Mouse (Mus musculus): ENCODE measurements around the gene Capn8.
"Not testable (repeated sequence)": the region's sequence is repeated elsewhere in the genome, so short reads cannot be mapped to it uniquely, and the experiment has no call there.

Gene Capn8

DNA sequence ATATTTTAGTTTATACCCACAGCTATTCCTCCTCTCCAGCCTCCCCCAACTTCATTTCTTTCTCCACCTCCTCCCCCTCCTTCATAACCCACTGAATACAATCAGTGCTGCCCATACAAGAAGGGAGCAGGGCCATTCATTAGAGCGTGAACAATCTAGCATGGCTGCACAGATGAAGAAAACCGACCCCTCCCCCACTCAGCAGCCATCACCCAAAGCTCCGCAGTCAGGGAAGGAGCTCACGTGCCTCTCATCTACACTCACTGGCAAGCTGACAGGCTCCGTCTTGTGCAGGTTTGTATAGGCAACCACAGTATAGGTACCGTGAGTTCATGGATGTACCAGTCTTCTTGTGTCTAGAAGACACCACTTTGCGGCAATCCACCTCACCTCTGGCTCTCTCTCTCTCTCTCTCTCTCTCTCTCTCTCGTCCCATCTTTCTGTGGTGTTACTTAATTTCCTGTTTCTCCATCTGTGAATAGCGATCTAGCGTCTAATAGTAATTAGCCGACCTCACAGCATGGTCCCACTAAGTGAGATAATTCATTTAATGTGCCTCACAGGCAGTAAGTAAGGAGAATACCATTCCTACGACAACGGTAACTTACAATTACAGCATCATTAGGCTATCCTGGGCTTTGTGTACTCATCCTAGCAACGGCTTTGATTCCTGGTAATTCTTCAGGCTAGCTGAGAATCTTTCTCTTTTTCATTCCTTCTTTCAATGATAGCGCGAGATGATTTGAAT, 53.6 kb downstream of the Capn8 start:
- no peak for DNase-seq (ENCODE audit: low spot score)

GRCm38 (mm10) chr1:182620470-182620869, 55.7 kb downstream of the Capn8 start:
- no peak for DNase-seq (ENCODE audit: low spot score)

DNA sequence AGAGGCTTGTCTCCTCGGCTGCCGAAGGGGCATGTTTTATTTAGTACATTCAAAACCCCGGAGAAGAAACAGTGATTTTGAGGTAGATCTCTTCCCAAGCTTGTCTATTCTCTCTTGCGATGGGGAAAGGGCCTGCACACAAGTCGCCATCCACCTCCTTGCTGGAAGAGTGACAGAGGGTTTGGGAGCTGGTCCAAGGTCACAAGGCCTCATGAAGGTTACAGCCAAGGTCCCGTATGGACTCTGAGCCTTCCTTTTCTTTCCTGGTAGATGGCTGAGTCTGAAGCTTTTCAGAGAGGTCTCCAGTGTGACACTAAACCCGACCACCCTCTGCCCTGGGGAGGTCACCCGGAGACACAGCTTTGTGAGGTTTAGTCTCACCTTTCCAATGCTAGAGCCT, 56.4 kb downstream of the Capn8 start:
- no peak for DNase-seq (ENCODE audit: low spot score)

GRCm38 (mm10) chr1:182626197-182626596, 61.4 kb downstream of the Capn8 start:
- no peak for DNase-seq (ENCODE audit: low spot score)

DNA sequence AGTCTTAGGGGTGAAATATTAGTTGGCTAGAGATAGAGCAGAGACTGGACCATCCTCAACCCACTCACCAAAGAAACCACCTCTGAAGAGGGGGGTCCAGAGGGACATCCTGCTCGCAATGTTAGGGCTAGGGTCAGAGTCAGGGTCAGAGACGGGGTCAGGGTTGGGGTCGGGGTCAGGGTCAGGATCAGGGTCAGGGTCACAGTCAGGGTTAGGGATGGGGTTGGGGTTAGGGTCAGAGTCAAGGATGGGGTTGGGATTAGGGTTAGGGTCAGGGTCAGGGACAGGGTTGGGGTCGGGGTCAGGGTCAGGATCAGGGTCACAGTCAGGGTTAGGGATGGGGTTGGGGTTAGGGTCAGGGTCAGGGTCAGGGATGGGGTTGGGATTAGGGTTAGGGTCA, 64.4 kb downstream of the Capn8 start:
- no peak for DNase-seq (ENCODE audit: low spot score)

DNA sequence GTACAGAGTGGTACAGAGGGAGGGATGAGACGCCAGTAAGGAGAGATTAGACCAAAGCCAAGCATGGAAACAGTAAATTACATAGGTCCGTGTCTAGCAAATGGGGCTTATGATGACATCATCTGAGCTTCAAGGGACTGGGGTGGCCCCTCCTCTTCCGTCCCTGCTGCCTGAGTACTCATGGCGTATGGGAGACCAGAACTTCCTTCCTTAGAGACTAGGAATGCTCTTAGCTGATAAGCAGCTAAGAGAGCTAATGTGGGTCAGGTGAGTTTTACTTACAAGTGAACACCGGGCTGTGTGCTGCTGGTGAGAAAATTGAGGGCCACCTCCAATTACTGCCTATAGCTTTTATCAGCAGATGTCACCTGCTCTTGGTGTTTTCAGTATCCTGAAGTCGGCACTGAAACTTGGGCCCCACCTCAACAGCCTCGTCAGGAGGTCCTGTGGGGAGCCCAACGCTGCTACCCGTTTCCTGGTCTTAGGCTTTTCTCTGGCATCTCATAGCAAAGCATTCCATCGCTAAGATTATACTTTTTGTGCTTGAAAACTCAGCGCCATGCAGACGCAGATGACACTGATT, 69.0 kb downstream of the Capn8 start:
- DNase-seq (ENCODE audit: low spot score): no peak

DNA sequence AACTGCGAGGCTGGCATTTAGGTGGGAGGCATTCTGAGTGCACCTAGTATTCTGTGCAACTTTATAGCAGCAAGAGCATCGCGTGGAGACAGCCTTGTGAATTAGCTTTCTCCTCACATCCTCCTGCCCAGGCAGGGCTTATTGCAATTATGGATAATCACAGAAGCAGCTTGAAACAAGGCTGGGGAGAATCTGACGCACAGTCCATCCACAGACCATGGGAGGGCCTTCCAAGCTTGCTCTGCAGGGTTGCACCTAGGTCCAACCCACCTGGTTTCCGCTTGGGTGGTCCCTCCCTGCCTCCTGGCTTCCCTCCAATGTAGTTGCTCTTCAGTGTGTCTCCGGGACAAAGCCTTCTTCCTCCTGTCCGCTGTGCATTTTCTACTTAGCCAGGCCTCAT, 74.2 kb downstream of the Capn8 start:
- DNase-seq (ENCODE audit: low spot score): no peak

DNA sequence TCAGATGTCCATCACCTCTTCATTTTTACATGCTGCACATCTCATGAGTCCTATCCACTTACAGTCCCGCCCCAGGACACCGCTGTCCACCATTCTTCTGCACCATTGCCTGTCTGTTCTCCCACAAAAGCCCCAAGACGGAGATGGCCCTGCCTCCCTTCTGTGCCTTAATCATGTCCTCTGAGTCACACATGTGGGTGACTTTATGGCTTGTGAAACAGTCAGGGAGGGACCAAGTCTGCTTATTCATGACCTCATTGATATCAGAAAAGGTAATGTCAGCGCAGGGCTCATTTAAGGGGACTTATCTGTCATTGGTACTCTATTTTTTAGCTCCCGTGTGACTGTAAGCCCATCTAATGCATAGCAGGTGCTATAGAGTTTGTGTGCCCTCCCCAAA, 74.6 kb downstream of the Capn8 start:
- no peak for DNase-seq (ENCODE audit: low spot score)

GRCm38 (mm10) chr1:182640094-182640493, 75.3 kb downstream of the Capn8 start:
- no peak for DNase-seq (ENCODE audit: low spot score)

DNA sequence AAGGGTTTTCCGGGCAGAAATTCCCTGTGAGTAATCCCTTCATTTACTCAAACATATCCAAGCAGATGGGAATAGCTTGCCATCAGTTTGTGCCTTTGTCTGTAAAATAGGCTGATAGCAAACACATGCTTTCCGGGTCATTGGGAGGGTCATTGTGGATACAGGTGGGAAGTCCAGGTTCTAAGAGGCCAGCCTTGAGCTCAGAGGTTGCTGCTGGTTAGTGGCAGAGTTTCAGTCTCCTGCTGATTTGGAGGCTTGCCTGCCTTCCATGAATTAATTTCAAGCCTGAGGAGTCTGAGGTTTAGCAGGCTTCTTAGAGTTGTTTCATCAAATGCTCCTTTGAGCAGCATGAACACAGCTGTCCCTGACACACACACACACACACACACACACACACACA, 78.0 kb downstream of the Capn8 start:
- DNase-seq (ENCODE audit: low spot score): no peak

DNA sequence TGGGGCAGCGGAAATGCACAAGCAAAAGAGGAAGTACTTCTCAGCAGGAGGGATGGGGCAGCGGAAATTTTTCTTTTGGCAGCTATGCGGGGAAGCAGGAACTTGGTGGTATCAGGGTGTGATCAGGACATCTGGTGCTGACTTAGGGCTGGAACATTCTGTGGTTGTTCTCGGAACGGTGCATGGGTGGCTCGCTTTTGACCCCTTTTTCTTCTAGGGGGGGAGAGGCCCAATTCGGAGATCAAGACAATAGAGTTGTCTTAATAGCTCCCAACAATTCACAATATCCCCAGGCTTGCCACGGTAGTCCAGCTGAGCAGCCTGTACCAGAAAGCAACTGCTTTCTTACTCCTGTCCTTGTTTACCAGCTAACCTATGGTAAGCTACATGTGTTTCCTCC, 79.6 kb downstream of the Capn8 start:
- not testable (repeated sequence) for DNase-seq (ENCODE audit: low spot score)

- DNase-seq (ENCODE audit: low spot score): no peak
Observed at GRCm38 (mm10) chr1:182645211-182645668, 80.4 kb downstream of the Capn8 start.

DNA sequence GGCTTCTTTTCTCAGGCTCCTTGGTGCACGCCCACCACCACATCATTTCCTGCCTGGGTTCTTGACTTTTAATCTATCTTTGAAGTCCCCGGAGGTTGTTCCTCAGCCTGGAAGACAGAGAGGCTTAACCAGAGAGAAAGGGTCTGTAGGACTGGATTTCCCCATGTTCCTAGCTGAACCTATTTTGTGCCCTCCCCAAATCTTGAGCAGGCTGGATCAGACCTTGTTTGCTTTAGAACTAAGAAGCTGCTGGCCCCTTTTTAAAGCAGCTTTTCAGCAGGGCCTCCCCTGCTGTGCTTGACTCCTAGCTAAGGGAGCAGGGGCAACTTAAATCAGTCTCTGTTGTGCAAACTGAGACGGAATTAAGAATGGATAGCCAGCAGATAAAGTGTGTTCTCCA, 82.0 kb downstream of the Capn8 start:
- no peak for DNase-seq (ENCODE audit: low spot score)

DNA sequence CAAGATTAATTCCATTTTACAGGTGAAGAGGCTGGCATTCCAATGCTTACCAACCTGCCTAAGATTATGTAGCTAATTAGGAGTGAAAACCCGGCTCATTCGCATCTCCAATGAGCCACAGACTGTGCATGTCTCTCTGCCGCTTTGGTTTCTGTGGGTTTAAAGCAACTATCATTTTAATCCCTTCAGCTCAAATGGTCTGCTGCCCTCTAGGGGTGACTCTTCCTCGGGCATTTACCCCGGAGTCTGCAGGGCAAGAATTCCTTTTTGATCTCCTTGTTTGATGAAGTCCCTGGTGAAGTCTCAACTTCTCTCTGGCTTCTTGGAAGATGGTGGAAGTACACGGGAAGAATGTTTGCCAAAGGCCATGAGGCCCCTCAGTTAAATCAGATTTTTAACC, 93.0 kb downstream of the Capn8 start:
- DNase-seq (ENCODE audit: low spot score): peak; percentile 61

DNA sequence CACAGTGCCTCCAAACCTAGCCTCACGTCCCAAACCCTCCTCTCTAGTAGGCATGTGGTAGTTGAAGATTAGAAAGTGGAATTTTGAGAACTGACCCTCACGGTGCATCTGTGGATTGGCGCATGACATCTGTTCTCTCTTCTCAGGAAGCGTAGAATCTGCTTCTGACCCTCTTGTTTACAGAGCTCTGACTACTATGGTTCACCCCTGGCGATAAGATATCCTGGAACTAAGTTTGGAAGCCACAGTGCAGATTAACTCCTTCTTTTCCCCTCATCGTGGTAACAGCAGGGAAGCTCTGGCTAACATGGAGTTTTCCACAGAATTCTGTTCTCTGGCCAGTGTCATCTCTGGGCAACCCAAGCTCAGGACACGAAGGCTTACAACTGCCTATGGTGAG, 95.6 kb downstream of the Capn8 start:
- DNase-seq (ENCODE audit: low spot score): no peak

DNA sequence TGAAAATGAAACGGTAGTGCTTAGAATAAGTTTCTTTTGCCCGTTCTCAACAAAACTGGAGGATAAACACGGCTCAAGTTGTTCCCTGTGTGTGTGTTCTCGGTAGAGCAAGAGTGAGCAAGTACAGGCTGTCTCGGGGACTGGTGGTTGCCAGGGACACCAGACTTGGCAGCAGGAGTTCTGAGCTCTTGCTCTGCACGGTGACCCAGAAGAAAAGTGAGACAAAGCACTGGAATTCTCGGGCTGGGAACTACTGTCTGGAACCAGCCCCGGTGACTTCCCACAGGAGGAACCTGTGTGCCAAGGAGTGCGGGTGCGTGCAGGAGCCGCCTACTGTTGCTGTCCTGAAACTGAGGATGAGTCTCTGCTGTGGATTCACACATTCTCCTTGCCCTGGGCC, 98.9 kb downstream of the Capn8 start:
- DNase-seq (ENCODE audit: low spot score): no peak

DNA sequence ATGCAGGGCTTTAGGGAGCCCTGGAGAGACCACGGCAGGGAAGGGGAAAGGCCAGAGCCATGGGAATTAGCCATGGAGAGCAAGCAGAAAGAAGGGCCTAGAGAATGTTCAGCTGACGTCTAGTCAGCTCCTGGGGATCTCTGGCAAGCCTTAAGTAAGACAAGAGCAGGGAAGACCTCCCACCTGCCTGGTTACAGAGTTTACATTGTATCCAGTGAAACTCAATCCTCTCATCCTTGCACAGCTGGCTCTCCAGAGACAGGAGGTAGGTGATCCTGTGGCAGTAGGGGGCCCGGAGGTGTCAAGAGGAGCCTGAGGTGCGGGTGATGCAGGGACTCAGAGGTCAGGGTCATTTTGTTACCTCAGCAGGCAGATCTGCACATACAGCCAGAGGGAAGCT, 100.0 kb downstream of the Capn8 start:
- DNase-seq (ENCODE audit: low spot score): no peak

GRCm38 (mm10) chr1:182667281-182667680, 102.5 kb downstream of the Capn8 start:
- no peak for DNase-seq (ENCODE audit: low spot score)

DNA sequence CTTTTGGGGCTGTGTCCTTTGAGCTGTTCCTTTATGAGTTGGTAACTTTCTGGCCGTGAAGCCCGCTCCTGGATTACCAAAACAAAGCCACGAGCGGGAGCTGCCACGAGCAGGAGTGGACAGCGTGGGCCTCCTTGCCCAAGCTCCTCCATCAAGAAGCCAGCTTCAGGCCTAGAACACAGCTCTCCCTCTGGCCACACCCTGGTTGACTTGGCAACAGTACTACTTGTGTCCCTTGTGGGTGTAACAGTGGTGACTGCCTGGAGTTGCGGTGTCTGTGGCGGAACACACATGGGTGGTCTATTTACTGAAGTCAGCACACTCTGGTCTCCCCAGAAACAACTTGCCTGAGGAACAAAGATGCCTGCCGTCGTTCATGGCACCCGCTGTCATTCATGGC, 104.9 kb downstream of the Capn8 start:
- DNase-seq (ENCODE audit: low spot score): no peak

DNA sequence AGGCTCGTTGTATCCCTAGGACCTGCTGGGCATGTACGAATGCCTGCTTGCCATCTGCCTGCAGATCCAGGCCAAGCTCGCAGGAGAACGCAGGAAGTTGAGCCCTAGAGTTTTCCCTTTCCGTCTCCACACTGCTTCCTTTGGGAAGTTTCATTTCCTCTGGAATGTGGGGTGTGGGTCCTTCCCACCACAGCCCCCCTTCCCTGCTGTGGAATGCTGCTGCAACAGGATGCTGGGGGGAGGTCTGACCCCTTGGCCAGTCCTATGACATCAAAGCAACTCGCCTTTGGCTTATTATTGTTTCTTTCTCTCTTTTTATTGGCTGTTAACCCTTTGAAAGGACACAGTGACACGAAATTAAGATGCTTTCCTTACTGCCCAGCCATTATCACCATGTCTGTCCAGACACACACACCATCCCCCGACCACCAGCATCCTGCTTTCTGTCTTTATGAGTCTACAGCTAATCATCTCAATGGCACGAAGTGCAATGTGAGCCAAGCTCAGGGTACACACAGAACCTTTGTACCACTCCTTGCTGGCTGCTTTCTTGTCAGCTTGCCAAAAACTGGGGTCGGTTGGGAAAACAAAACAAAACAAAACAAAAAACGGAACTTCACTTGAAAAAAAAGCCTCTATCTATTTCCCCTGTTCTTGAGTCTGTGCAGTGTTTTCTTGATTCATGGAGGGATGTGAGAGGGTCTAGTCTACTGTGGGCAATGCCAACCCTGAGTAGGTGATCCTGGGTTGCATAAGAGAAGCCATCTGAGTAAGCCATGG, 105.9 kb downstream of the Capn8 start:
- DNase-seq (ENCODE audit: low spot score): no peak

DNA sequence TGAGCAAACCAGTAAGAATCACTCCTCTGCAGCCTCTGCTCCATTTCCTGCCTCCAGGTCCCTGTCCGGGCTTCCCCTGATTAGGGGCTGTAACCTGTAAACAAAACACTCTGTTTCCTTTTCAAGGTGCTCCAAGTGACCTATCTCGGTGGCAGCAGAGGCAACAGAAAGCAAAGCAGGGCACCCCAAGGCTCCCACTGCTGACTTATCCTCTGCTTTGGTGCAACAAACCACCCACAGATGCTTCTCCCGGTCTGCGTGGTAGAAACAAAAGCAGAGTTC, 106.5 kb downstream of the Capn8 start:
- no peak for DNase-seq (ENCODE audit: low spot score)

- DNase-seq (ENCODE audit: low spot score): no peak
Observed at GRCm38 (mm10) chr1:182675346-182675745, 110.5 kb downstream of the Capn8 start.

DNA sequence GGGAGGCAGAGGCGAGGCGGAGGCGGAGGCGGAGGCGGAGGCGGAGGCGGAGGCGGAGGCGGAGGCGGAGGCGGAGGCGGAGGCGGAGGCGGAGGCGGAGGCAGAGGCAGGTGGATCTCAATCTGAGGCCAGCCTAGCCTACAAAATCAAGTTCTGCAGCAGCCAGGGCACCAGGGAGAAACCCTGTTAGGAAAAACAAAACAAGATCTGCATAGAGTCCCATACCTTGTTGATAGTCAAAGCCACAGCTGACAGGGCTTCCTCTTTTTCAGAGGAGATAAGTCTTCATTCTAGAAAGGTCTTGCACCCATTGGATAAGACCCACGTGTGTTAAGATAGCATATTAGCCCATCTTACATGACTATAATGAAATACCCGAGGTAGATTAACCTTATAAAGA, 113.3 kb downstream of the Capn8 start:
- no peak for DNase-seq (ENCODE audit: low spot score)

GRCm38 (mm10) chr1:182679169-182679568, 114.4 kb downstream of the Capn8 start:
- DNase-seq (ENCODE audit: low spot score): no peak
